Mouse (Mus musculus) activated CD4-positive, CD25-positive, alpha-beta regulatory T cell, adult 9 weeks (primary cell): Measurements from ENCODE around the gene Nrd1. TPM values are rescaled to one million over a fixed set of nuclear protein-coding genes. Genes with fewer than 3 reads are reported as not detected.

Experiments used
- polyA plus RNA-seq: library from polyadenylated mRNA; unstranded; fragments of 100-300 nt; shearing (Covaris generic); gene quantifications from one replicate; pipeline ENCODE4 v1.2.1, GENCODE M21; 2017

The Nrd1 gene
- 128 TPM for polyA plus RNA-seq

DNA sequence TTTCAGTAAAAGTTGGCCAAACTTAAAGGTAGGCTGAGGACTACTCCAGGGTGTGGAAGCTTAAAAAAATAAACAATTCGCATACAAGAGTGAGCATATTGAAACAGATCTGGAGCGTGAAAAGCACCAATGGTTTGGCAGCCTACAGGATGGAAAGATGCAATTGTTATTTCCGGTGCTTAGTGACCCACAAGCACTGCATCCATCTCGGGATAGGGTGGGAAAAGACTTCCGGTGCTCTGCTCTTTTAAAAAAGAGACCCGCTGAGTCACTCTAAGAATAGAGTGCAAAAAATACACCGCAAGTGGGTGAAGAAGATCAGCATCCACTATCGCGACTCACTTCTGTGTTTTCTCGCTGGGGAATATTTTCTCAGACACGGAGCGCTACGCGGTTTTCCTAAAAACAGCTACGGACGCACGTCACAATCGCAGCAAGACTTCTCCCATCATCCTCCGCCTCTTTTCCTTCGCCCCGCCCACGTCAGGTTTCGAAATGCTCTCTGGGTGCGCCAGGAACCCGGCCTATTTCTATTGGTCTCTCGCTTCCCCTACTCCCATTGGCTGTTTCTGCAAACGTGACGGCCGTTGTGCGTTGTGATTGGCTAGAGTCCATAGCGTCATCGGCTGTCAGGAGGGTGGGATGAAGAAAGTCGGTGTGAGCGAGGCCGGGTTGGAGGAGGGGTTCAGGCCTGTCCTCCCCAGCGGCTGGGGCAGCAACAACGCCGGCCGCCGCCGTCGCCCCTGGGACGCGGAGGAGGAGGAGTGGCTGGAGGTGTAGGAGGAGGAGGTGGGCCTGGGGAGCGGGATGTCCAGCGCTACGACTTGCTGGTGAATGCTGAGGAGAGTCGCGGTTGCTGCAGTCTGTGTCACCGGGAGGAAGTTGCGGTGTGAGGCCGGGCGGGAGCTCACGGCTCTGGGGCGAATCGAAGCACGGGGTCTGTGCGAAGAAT lies at the start of gene Nrd1:
Nrd1 (plus strand) TSS at position 657 of the 952 bp plus-strand sequence.

Other genes with a start within 250 kb of the Nrd1 start
- 0.13 TPM for gene Zfyve9, start 219.9 kb upstream of the Nrd1 start, polyA plus RNA-seq
- gene Btf3l4, start 167.0 kb upstream of the Nrd1 start, polyA plus RNA-seq = 60.0 TPM
- gene Txndc12, start 166.1 kb upstream of the Nrd1 start, polyA plus RNA-seq = 33.6 TPM
- gene Kti12, start 152.9 kb upstream of the Nrd1 start, polyA plus RNA-seq = 23.5 TPM
- gene A730015C16Rik, start 152.0 kb upstream of the Nrd1 start, polyA plus RNA-seq = 0.50 TPM
- gene Rab3b, start 121.6 kb upstream of the Nrd1 start, polyA plus RNA-seq = 0.45 TPM
- gene Osbpl9, start 201.6 kb downstream of the Nrd1 start, polyA plus RNA-seq = 156 TPM
- not detected for gene Calr4, start 233.8 kb downstream of the Nrd1 start, polyA plus RNA-seq